Mouse (Mus musculus) layer of hippocampus, adult 8-10 months (tissue): ENCODE measurements at regions not wholly inside any gene's neighbourhood (a gene's known extent, or its start where the extent isn't known, plus 50 kb on each side); places are given as distances from the start of the nearest gene placed in this dataset.

Source experiments
- DNase-seq, 2 experiments: peaks; one replicate each; pipeline ENCODE4 v3.0.0; 2022; ENCODE audit warnings: low spot score in 2 of 2

DNA sequence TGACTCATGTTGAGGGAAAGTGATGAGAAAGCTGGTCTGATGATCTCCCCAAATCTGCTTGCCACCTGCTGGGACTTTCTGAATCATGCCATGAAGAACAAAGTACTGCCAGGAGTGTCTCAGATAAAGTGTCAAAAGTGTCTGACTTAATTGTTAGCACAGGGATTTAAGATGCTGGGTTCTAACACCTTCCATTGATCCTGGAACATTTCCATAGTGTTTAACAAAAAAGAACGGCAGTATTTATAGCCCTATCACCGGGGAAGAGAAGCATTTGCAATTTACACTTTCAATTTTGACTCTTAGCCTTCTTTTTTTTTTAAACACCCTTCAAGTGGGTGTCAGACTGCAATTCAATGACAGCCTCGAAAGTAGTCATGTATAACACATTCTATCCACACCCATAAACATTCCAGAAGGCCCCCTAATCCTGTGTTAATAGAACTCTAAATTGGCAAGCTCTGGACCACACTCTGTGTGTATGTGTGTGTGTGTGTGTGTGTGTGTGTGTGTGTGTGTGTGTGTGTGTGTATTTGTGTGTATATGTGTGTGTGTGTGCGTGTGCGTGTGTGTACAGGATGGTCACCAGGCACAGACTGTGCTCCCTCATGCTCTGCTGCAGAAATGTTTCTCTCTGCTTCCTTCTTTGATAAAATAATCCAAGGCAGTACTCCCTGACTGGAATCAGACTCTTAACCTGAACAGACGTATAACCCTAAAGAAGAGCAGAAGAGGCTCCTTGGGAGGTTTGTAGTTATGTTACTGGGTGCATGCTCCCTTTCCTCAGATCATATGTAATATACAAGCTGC, 313.2 kb downstream of the Rnd3 start:
- DNase-seq, result no peak

- DNase-seq, result no peak
Observed at GRCm38 (mm10) chr2:50833791-50834190, 315.1 kb downstream of the Rnd3 start.

- no peak for DNase-seq
Observed at GRCm38 (mm10) chr2:50832471-50832870, 316.4 kb downstream of the Rnd3 start.

DNA sequence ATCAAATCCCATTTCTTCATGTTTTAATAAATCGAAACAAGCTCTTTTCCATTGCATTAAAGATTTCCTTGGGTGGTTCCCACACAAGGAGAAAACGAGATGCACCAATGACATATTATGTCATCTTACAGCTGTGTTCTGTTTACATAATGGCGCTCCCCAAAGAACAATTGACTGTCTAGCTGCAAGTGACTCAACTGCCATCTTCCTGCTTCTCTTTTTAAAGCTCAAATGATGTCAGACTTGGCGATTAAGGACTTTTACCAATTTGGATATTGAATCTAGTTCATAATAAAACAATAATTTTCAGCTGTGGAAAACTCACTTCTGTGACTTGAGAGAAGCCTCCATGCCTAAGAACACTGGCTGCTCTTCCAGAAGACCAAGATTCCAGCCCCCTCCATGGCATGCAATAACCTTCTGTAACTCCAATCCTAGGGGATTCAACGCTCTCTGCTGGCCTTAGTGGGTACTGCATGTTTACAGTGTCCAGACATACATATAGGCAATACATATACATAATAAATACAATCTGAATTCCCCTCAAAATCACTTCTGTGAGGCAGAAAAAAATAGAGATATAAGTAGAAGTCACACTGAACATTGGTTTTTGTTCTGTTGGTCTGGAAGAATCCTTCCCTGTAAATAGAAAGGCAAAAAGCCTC, 318.7 kb downstream of the Rnd3 start:
- no peak for DNase-seq

DNA sequence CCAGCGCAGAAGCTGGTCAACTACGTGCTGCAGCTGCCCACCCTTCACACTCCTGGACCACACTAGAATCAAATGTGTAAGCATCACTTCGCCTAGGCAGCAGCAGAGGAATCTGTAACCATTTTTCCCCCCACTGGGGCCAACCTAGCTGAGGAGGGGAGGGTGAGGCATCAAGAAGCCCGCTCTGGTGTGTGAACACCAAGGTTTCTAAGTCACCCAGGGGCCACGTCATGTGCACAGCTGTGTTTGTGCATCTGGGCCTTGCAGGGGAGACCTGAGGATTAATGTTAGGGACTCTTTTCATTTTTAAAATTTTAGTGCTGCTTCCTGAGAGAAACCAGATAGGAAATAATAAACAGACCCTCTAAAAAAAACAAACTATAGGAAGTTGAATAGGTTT, 321.8 kb downstream of the Rnd3 start:
- no peak for DNase-seq

DNA sequence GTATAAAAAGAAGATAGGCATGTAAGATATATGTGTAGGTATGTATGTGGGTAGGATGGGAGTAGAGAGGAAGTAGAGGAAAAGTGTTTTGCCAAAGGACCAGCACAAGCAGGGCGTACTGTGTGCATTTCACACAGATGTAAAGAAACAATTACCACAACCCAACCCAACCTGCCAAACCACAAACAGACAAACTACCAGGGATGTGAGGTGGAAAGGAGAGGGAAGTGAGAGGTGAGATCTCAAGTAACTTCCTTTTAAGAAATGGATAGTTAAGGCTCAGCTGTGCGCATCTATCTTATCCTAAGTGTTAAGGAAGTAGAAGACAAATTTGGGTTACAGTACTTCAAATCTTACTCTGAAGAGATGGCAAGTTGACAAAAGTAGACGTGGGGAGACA, 322.4 kb downstream of the Rnd3 start:
- no peak for DNase-seq

DNA sequence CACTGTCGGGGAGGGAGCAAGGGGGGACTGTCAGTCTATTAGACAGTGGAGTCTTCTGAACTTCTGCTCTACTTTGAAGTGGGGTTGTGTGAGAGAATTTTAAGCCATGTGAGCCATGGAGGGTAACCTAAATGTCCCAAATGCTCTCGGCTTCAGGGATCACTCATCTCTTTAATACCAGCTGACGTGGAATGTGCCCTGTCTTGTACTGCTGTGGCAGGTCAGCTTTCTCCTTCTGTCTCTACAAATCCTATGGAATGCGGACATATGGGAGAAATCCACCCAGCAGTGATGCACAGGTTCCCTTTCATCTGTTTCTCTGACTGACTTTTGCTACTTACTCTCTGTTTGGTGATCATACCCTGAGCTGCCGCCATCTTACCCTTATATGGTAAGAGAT, 323.3 kb downstream of the Rnd3 start:
- no peak for DNase-seq

DNA sequence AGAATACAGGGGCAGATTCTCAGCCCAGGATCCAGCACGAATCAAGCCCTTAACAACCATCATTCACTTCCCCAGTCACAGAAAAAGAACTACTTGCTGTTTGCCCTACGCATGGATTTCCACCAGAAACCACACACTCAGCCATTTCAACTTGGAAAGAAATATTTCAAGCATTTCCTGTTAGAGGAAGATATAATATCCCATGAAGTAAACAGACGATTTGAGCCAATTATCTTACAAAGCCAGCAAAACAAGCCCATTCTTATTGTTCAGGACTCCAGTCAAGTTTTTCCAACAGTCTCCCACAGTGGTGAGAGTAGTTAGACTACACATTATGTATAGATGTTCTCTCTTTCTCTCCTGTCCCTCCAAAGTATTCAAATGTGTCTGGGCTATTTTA, 324.1 kb downstream of the Rnd3 start:
- DNase-seq, result no peak

DNA sequence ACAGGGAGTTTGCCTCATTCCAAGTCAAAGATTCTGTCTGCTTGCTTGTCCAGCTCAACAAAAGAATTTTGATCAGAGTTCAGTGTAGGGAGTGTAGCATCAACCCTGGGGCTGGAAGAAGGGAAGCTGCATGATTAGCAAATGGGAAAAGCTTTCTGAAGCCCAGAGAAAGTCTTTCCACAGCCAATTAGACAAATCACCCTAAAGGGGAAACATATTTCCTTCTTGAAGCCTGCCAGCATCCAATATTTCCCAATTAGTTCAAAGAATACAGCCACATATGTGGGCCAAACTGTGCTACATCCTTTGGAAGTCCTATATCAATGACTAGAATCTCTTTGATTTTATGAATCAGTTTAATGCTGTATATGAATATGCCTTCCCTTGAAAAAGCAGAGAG, 326.2 kb downstream of the Rnd3 start:
- DNase-seq, result no peak

GRCm38 (mm10) chr2:50819305-50819665, 329.6 kb downstream of the Rnd3 start:
- DNase-seq, result no peak

DNA sequence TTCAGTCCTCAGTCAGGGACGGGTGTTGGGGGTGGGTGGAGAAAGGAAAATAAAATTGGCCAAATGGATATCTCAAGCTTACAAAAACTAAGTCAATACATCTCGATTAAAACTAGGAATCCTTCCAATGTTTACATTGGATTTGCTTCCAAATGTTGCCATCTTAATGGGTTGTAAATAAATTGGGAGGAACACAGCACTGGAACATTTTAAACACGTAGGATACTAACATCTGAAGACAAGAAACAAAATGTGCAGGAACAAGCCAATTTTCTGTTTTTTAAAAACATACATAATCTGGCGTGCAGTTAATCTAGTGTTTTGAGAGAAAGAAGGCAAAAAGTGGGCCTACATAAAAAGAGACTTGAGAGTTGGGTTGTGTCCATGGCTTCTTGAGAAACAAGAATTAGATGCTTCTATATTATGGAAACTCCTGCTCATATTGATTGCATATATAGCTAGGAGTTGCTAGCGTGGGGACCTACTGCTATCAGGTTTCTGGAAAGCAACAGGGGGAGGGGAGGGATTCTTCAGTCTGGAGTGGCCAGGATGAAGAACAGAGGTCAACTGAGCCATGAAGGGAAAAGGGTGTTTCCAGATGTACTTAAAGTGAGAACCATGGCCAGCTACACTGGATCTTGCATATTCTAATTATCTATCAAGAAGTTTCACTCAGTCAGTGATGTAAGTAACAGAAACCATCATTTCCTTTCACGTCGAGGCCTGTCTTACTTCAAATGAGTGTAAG, 330.2 kb downstream of the Rnd3 start:
- no peak for DNase-seq

- DNase-seq, result no peak
Observed at GRCm38 (mm10) chr2:50816364-50816763, 332.5 kb downstream of the Rnd3 start.

- DNase-seq, result no peak
Observed at GRCm38 (mm10) chr2:50815541-50815940, 333.4 kb downstream of the Rnd3 start.

DNA sequence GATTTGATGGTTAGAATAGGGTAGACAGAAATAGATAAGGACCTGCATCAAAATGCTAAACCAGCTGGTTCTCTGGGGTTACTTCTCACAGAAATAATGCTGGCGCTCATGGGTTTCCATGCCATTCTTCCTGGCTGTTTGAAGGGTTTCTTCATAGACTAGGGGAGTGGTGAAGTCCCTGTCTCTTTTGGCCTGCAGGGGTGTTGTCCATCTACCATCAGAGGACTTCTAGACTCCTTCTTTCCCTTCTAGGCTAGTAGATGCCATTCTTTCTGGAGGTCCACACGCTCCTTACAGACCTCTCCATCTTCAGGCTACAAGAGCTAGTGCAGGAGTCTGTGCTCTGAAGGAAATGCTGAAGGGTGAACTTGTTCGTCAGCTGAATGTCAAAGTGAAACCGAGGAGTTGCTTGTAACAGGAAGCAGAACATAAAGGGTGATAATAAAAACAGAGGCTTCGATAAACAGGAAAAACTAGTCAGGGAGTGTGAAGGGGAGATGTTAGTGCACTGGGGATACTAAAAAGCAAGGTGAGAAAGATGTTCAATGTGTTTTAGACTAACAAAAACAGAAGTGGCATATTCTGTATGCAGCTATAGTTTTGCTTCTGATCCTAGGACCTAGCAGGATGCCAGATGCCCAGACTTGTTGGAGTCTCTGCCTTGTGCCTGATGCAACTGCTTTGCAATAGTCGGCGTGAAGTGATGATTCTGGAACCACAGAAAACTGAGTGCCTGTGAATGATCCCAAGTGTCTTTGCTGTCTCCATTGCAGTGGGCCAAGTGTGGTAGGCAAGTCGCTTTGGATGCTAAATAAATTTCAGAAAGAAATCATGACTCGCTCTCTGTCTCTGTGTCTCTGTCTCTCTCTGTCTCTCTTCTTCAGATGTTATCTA, 335.1 kb downstream of the Rnd3 start:
- no peak for DNase-seq

DNA sequence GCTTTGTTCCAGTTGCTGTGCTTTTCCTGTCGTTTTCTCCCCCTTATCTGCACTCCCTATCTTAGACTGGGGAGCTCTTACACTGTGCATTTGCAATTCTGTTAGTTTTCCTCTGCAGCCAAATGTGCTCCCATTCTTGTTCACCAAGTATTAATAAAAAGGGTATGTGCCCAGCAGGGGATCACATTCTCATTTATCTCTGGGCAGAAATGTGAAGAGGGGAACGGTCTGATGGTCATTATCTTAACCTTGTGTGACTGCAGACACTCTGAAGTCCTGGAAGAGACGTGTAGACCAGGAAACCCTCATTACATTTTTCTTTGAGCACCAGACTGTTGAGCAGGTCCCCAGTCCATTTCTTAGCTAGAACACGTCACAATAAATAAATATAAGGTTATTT, 336.6 kb downstream of the Rnd3 start:
- DNase-seq, result no peak

DNA sequence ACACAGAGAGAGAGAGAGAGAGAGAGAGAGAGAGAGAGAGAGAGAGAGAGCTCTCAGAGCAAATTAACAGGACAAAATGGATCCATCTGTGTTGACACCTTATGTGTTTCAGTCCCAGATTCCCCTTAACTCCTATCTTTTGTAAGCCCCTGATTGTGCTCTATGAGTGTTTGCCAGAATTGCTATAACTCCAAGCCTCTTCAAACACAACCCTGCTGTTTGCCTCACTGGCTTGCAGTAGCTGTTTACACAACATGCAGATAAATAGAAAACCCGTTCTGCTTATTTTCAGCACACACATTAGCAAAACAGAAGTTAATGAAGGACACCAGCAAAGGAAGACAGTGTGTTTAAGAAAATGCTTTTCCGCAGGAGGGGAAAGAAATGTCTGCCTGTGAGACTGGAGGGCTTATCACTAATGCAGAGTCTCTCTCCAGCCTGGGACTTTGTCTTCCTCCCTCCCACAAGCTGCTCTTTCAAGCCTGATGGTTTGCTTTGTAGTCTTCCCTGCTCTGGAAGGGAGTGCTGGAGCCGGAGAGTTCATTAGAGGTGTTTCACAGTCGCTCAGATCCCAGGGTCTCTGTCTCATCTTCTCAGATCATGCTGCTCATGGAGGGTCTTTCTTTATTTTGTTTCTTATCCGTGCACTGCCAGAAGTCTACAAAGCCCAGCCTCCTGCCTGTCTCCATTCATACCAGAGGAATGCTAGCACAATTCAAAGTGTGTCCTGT, 338.4 kb downstream of the Rnd3 start:
- DNase-seq, result no peak

DNA sequence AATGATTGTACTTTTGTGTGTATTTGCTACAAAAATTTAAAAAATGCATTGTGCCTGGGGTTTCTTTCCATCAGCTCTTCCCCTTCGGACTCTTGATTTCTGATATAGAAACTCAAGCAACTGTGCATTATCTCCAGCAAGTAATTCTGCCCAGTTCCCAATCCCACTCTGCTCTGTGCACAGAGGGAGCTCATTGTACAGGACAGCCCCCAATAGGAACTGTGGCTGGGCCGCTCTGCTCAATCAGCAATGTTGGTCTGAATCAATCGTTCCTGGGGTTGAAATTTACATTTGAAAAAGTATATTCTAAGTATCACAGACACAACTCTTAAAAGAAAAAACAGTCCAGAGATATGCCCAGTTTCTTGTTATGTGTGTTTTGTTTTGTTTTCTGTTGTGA, 339.1 kb downstream of the Rnd3 start:
- no peak for DNase-seq

DNA sequence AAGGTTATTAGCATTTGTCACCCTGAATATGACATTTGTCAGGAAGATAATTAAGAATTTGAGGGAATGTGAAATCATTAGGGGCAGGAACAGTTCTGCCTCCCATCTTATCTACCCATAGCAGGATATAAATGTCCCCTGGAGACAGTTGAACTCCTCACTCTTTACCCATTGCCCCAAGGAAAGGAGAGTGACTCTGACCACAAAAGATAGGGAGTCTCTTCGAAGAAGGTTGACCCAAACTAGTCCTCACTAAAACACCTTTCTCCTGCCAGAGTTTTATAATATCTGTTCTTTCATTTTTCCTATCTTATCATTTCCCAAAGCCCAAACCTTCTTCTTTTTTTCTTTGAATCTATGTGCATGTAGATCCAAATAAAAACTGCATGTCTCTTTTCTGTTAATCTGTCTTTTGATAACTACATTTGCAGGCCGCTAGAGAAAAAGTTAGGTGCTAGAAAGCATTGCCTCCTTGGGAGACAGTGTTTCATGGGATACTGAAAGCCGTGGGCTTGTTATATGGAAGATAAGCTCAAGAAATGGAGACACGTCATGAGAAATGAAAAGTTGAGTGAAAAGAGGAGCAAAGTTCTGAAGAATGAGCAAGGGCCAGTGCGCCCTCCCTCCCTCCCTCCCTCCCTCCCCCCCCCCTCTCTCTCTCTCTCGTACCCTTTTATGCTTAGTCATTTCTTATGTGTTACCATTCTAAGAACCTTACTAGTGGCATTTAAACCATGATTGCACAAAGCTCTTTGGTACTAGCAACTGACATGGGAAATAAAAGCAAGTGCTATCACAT, 341.6 kb downstream of the Rnd3 start:
- no peak for DNase-seq

DNA sequence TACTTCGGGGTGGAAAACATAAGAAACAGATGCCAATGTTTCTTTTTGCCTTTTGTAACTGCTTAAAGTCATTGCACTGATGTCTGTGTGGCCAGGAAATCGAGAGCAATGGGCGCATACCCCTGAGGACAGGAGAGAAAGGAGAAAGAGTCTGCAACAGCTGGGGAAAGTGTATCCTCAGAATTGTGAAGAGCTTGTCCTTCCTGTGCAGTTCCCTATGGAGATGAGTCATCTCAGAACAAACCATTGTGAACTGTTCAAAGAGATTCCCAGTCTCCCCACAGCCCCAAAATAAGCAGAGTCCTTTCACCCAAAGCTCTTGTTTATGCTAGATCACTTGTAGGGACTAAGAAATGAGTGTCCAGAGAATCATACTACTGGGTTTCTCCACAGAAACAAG, 343.3 kb downstream of the Rnd3 start:
- no peak for DNase-seq

- DNase-seq, result no peak
Observed at GRCm38 (mm10) chr2:50796087-50796486, 352.8 kb downstream of the Rnd3 start.
